Mouse (Mus musculus): ENCODE data around the gene Gadd45b.

GRCm38 (mm10) chr10:80915736-80916135 lies 14.1 kb upstream of the Gadd45b start:
- TF ChIP-seq CTCF (IDR thresholded peaks at IDR 0.05) (no peak), EP300 (IDR thresholded peaks at IDR 0.05; ENCODE audit: insufficient read depth, low read depth, low read length) (no peak)
